Mouse (Mus musculus): ENCODE results near the gene Bloc1s3. TPM values are rescaled to one million over a fixed set of nuclear protein-coding genes. Genes with fewer than 3 reads are reported as not detected.

Bloc1s3 gene
- polyA plus RNA-seq, 1 experiment from 2014 or later = 5.0 TPM

GRCm38 (mm10) chr7:19496214-19496555, 12.0 kb downstream of the Bloc1s3 start:
- Histone ChIP-seq H3K27ac (replicated peaks) (no peak overlapping the region), H3K27me3 (replicated peaks) (peaks cover 25% of the 10 kb centered on the region), H3K36me3 (no peaks in the 10 kb centered on the region), H3K4me3 (replicated peaks) (no peak overlapping the region), H3K9ac (replicated peaks) (no peak overlapping the region), H3K9me3 (replicated peaks) (no peaks in the 10 kb centered on the region), H3K4me2 (no peak overlapping the region), H3K4me1 (peaks cover 5% of the 10 kb centered on the region; the same call in 1 of the 2 replicates)
- no peak for ATAC-seq (ENCODE audit: low FRiP score)
- WGBS = 86% methylated on average over 5 of the region's 5 CpGs

- peaks cover 5% of the 10 kb centered on the region; the same call in 1 of the 2 replicates for H3K4me1 ChIP-seq
- H3K4me2 ChIP-seq = no peak overlapping the region
- no peak overlapping the region for H3K4me3 ChIP-seq (replicated peaks)
- H3K36me3 ChIP-seq = no peaks in the 10 kb centered on the region
- no peak for ATAC-seq (ENCODE audit: low FRiP score)
- no peak overlapping the region for H3K27ac ChIP-seq (replicated peaks)
- H3K9ac ChIP-seq (replicated peaks) = no peak overlapping the region
- no peaks in the 10 kb centered on the region for H3K9me3 ChIP-seq (replicated peaks)
- 80% methylated on average over 20 of the region's 20 CpGs for WGBS
- peaks cover 30% of the 10 kb centered on the region for H3K27me3 ChIP-seq (replicated peaks)
Observed at GRCm38 (mm10) chr7:19495521-19496213, 12.5 kb downstream of the Bloc1s3 start.

GRCm38 (mm10) chr7:19494751-19495474, 13.3 kb downstream of the Bloc1s3 start:
- Histone ChIP-seq H3K27ac (replicated peaks) (no peak overlapping the region), H3K27me3 (replicated peaks) (peaks cover 37% of the 10 kb centered on the region), H3K9me3 (replicated peaks) (no peaks in the 10 kb centered on the region), H3K4me3 (replicated peaks) (no peak overlapping the region), H3K4me2 (no peak overlapping the region), H3K9ac (replicated peaks) (no peak overlapping the region), H3K4me1 (peaks cover 6% of the 10 kb centered on the region; the same call in 1 of the 2 replicates), H3K36me3 (no peaks in the 10 kb centered on the region)
- ATAC-seq (ENCODE audit: low FRiP score) = no peak
- WGBS = 87% methylated on average over 25 of the region's 25 CpGs

GRCm38 (mm10) chr7:19491731-19492130, 16.4 kb downstream of the Bloc1s3 start:
- WGBS = 2% methylated on average over 26 of the region's 26 CpGs
- H3K27ac ChIP-seq (replicated peaks) = no peak overlapping the region
- no peaks in the 10 kb centered on the region for H3K36me3 ChIP-seq
- ATAC-seq (ENCODE audit: low FRiP score) = no peak
- H3K4me1 ChIP-seq = peaks cover 13% of the 10 kb centered on the region; the same call in 1 of the 2 replicates
- H3K27me3 ChIP-seq (replicated peaks) = peaks cover 66% of the 10 kb centered on the region
- H3K4me3 ChIP-seq (replicated peaks) = no peak overlapping the region
- no peaks in the 10 kb centered on the region for H3K9me3 ChIP-seq (replicated peaks)
- H3K9ac ChIP-seq (replicated peaks) = 0 out of 2 replicates have a peak overlapping the region, but pooled peaks have one; percentile 8
- peak overlapping the region; percentile 37 for H3K4me2 ChIP-seq

- peaks cover 68% of the 10 kb centered on the region for H3K27me3 ChIP-seq (replicated peaks)
- peak overlapping the region; percentile 18; the same call in 1 of the 2 replicates for H3K9ac ChIP-seq (replicated peaks)
- H3K36me3 ChIP-seq = no peaks in the 10 kb centered on the region
- peak overlapping the region; percentile 59 for H3K4me2 ChIP-seq
- no peak; the same call in 1 of the 2 replicates for ATAC-seq (ENCODE audit: low FRiP score)
- no peaks in the 10 kb centered on the region for H3K9me3 ChIP-seq (replicated peaks)
- H3K4me3 ChIP-seq (replicated peaks) = peak overlapping the region; percentile 35
- WGBS = 6% methylated on average over 31 of the region's 31 CpGs
- H3K4me1 ChIP-seq = peaks cover 13% of the 10 kb centered on the region; the same call in 1 of the 2 replicates
- no peak overlapping the region for H3K27ac ChIP-seq (replicated peaks)
Observed at GRCm38 (mm10) chr7:19489525-19489924, 18.6 kb downstream of the Bloc1s3 start.

GRCm38 (mm10) chr7:19486549-19486948, 21.6 kb downstream of the Bloc1s3 start:
- Histone ChIP-seq H3K4me3 (replicated peaks) (no peak overlapping the region), H3K36me3 (no peaks in the 10 kb centered on the region), H3K9me3 (replicated peaks) (no peaks in the 10 kb centered on the region), H3K9ac (replicated peaks) (no peak overlapping the region), H3K4me1 (peaks cover 8% of the 10 kb centered on the region; the same call in 1 of the 2 replicates), H3K27ac (replicated peaks) (no peak overlapping the region), H3K4me2 (no peak overlapping the region), H3K27me3 (replicated peaks) (peaks cover 51% of the 10 kb centered on the region)
- no peak for ATAC-seq (ENCODE audit: low FRiP score)
- 93% methylated on average over 7 of the region's 7 CpGs for WGBS

GRCm38 (mm10) chr7:19485488-19485887, 22.7 kb downstream of the Bloc1s3 start:
- no peak overlapping the region for H3K27ac ChIP-seq (replicated peaks)
- peaks cover 8% of the 10 kb centered on the region; the same call in 1 of the 2 replicates for H3K4me1 ChIP-seq
- no peaks in the 10 kb centered on the region for H3K9me3 ChIP-seq (replicated peaks)
- H3K27me3 ChIP-seq (replicated peaks) = peaks cover 41% of the 10 kb centered on the region
- H3K36me3 ChIP-seq = no peaks in the 10 kb centered on the region
- ATAC-seq (ENCODE audit: low FRiP score) = no peak
- no peak overlapping the region for H3K4me2 ChIP-seq
- no peak overlapping the region for H3K4me3 ChIP-seq (replicated peaks)
- H3K9ac ChIP-seq (replicated peaks) = no peak overlapping the region
- 92% methylated on average over 1 of the region's 1 CpGs for WGBS

- no peaks in the 10 kb centered on the region for H3K36me3 ChIP-seq
- no peak for ATAC-seq (ENCODE audit: low FRiP score)
Observed at GRCm38 (mm10) chr7:19483281-19483680, 24.9 kb downstream of the Bloc1s3 start.

GRCm38 (mm10) chr7:19477624-19478384, 30.4 kb downstream of the Bloc1s3 start:
- WGBS = 30% methylated on average over 14 of the region's 14 CpGs
- Histone ChIP-seq H3K27ac (replicated peaks) (no peak overlapping the region), H3K4me1 (peaks cover 14% of the 10 kb centered on the region), H3K9ac (replicated peaks) (no peak overlapping the region), H3K27me3 (replicated peaks) (peaks cover 31% of the 10 kb centered on the region), H3K9me3 (replicated peaks) (no peaks in the 10 kb centered on the region), H3K4me3 (replicated peaks) (no peak overlapping the region), H3K4me2 (no peak overlapping the region), H3K36me3 (no peaks in the 10 kb centered on the region)
- no peak for ATAC-seq (ENCODE audit: low FRiP score)

More at GRCm38 (mm10) chr7:19483281-19483680, 24.9 kb downstream of the Bloc1s3 start:
- H3K9me3 ChIP-seq (replicated peaks) = no peaks in the 10 kb centered on the region
- H3K4me1 ChIP-seq = no peaks in the 10 kb centered on the region
- no peak overlapping the region for H3K27ac ChIP-seq (replicated peaks)
- WGBS = 84% methylated on average over 8 of the region's 8 CpGs
- no peak overlapping the region for H3K4me2 ChIP-seq
- H3K4me3 ChIP-seq (replicated peaks) = no peak overlapping the region
- peaks cover 20% of the 10 kb centered on the region for H3K27me3 ChIP-seq (replicated peaks)
- no peak overlapping the region for H3K9ac ChIP-seq (replicated peaks)

- no peak overlapping the region for H3K4me2 ChIP-seq
- no peak for ATAC-seq (ENCODE audit: low FRiP score)
Observed at GRCm38 (mm10) chr7:19477084-19477483, 31.1 kb downstream of the Bloc1s3 start.

GRCm38 (mm10) chr7:19473875-19474443, 34.2 kb downstream of the Bloc1s3 start:
- Histone ChIP-seq H3K9me3 (replicated peaks) (no peaks in the 10 kb centered on the region), H3K27me3 (replicated peaks) (peaks cover 67% of the 10 kb centered on the region), H3K4me2 (peak overlapping the region; percentile 89), H3K4me1 (peaks cover 14% of the 10 kb centered on the region), H3K4me3 (replicated peaks) (peak overlapping the region; percentile 53), H3K9ac (replicated peaks) (peak overlapping the region; percentile 73), H3K27ac (replicated peaks) (peak overlapping the region; percentile 87), H3K36me3 (no peaks in the 10 kb centered on the region)
- WGBS = under 1% methylated on average over 78 of the region's 89 CpGs
- ATAC-seq (ENCODE audit: low FRiP score) = peak; percentile 94

More at GRCm38 (mm10) chr7:19477084-19477483, 31.1 kb downstream of the Bloc1s3 start:
- no peak overlapping the region for H3K27ac ChIP-seq (replicated peaks)
- no peak overlapping the region for H3K4me3 ChIP-seq (replicated peaks)
- no peaks in the 10 kb centered on the region for H3K36me3 ChIP-seq
- H3K27me3 ChIP-seq (replicated peaks) = peaks cover 38% of the 10 kb centered on the region
- no peaks in the 10 kb centered on the region for H3K9me3 ChIP-seq (replicated peaks)
- no peak overlapping the region for H3K9ac ChIP-seq (replicated peaks)
- 82% methylated on average over 2 of the region's 2 CpGs for WGBS
- H3K4me1 ChIP-seq = peaks cover 14% of the 10 kb centered on the region

Data from neural tube, embryonic 15.5 days (tissue).